11 mouse cellular contexts compared by ENCODE assay signal in the genomic region with DNA sequence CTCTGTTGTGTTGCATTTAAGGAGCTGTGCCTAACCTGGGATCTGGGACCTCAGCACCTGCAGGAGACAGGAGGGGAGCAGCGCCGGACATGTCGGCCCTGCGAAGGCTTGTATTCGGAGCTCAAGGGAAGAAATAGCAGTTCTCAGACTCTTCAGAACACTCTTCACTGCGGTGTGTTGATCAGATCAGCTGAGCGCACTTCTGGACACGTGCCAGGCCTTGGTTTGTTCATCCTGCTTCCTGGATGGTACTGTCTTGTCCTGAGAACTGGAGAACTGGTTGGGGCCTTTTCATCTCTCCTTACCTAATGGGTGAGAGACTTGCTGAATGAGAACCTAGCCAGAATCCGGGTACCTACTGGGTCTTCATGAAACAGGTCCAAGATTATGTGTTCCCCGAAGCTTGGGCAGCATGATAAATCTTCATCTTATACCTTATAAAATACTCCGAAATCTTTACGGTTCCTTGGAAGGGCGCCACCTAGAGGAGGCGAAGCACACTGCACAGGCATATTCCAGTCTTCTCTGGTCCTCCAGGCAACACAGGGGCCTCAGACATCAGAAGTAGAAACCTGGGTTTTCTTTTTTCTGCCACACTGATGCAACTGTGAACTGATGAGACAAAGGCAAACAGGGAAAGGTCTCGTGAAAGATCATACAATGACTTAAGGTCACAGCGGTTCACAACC. TPM values are rescaled to one million over a fixed set of nuclear protein-coding genes. Genes with fewer than 3 reads are reported as not detected.
DNase-seq lines count a peak whose midpoint lies in the region; ATAC-seq lines count a peak whose summit lies in the region.
"Had no signal": no experiment of that assay in that cellular context is flagged by ENCODE, and none has a peak within 500 bp of the region (broad histone marks: within the 10 kb centered on the region; RNA-seq: fewer than 3 reads in every experiment).

No protein-coding gene starts in this region.

- no peak overlapping the region for H3K4me3 ChIP-seq in liver, embryonic 12.5 days
- H3K4me3 ChIP-seq: hindbrain, embryonic 15.5 days; liver, embryonic 15.5 days had no signal

- peaks cover 13% of the 10 kb centered on the region for H3K36me3 ChIP-seq in liver, embryonic 12.5 days
- H3K36me3 ChIP-seq: hindbrain, embryonic 15.5 days had no signal

- DNase-seq in adrenal gland, postnatal 14 days: peak; percentile 44
- no peak for DNase-seq in adrenal gland, adult 8-10 months
- peak; percentile 24 for DNase-seq in liver
- DNase-seq in NIH3T3 (ENCODE audit: low read depth): peak; percentile 10
- DNase-seq in naive thymus-derived CD4-positive, alpha-beta T cell, adult 2 months (ENCODE audit: low read depth): peak; percentile 36
- DNase-seq in urinary bladder, postnatal 25 days (ENCODE audit: low spot score): no peak
- no peak for DNase-seq in embryo, embryonic 10 days (ENCODE audit: low spot score)

- no peaks in the 10 kb centered on the region for H3K4me1 ChIP-seq in liver, embryonic 12.5 days
- H3K4me1 ChIP-seq: hindbrain, embryonic 15.5 days; liver, embryonic 15.5 days had no signal

- no peak for ATAC-seq in liver, embryonic 12.5 days

- H3K27ac ChIP-seq in liver, embryonic 12.5 days: no peak overlapping the region
- H3K27ac ChIP-seq: hindbrain, embryonic 15.5 days; liver, embryonic 15.5 days had no signal

- no peaks in the 10 kb centered on the region for H3K27me3 ChIP-seq in liver, embryonic 12.5 days (replicated peaks)
- H3K27me3 ChIP-seq: hindbrain, embryonic 15.5 days; liver, embryonic 15.5 days had no signal

- WGBS in liver, embryonic 12.5 days (ENCODE audit: insufficient replicate concordance): 67% methylated on average over 16 of the region's 16 CpGs

- no peak overlapping the region for H3K9ac ChIP-seq in liver, embryonic 12.5 days
- H3K9ac ChIP-seq: hindbrain, embryonic 15.5 days; liver, embryonic 15.5 days had no signal

- no peaks in the 10 kb centered on the region for H3K9me3 ChIP-seq in liver, embryonic 12.5 days (replicated peaks)
- H3K9me3 ChIP-seq: hindbrain, embryonic 15.5 days; liver, embryonic 15.5 days had no signal

- no peak overlapping the region for H3K4me2 ChIP-seq in liver, embryonic 12.5 days
- H3K4me2 ChIP-seq: hindbrain, embryonic 15.5 days; liver, embryonic 15.5 days had no signal

RNA-seq across cellular contexts. Expression of a gene that starts 42.6 kb away (rescaled TPM):
- total RNA-seq in adrenal gland, postnatal 14 days (2021): 16.9 and 281 TPM in 2 replicates
- under 1 TPM in 3 of 4 experiments, not detected in 1; 0.21 to 0.78 (median 0.49) TPM for total RNA-seq in adrenal gland, adult 8-10 months (2022)
- 139 and 140 TPM in 2 replicates for polyA plus RNA-seq in liver, embryonic 12.5 days (2016; fragmentation: Nextera tagmentation; extraction: Ambion mirVana)
- polyA plus RNA-seq: embryonic facial prominence, embryonic 14.5 days had no signal

Comparison
In these comparisons a context has a peak if more than half of its experiments do, and no peak if none do; other contexts are left out.
1. DNase-seq: peak in adrenal gland, postnatal 14 days (single experiment), liver (single experiment), NIH3T3 (single experiment) and naive thymus-derived CD4-positive, alpha-beta T cell, adult 2 months (single experiment); none in adrenal gland, adult 8-10 months (single experiment), urinary bladder, postnatal 25 days (single experiment) and embryo, embryonic 10 days (single experiment).
2. RNA of a gene that starts 42.6 kb away (total RNA-seq): 16.9 to 281 TPM in adrenal gland, postnatal 14 days; 0.21 to 0.78 TPM in adrenal gland, adult 8-10 months; every median in the first group is over 10 times any median in the second.